Mouse (Mus musculus) kidney, adult 2 months (tissue): ENCODE measurements around the gene Stx7. TPM values are rescaled to one million over a fixed set of nuclear protein-coding genes. Genes with fewer than 3 reads are reported as not detected.

ENCODE experiments used
- DNase-seq: peaks from one replicate; pipeline ENCODE4 v3.0.0; 2021
- H3K27ac ChIP-seq: fragments of 200-500 bp; 2 replicates; pipeline ENCODE4 v1.5.1; 2012; ENCODE audit warnings: low read depth, low read length, control low read depth, inconsistent platforms; ENCODE audit not compliant: insufficient read depth
- H3K27me3 ChIP-seq: fragments of 200-500 bp; replicated peaks from 2 replicates; pipeline ENCODE4 v1.6.1; 2012; ENCODE audit warnings: mild to moderate bottlenecking, moderate library complexity, low read length, inconsistent platforms; ENCODE audit not compliant: control insufficient read depth, insufficient read depth
- H3K36me3 ChIP-seq: fragments of 200-500 bp; 2 replicates; pipeline ENCODE4 v1.6.1; 2012; ENCODE audit warnings: mild to moderate bottlenecking, moderate library complexity, low read length, inconsistent platforms; ENCODE audit not compliant: control insufficient read depth, insufficient read depth
- H3K4me1 ChIP-seq: fragments of 200-500 bp; 2 replicates; pipeline ENCODE4 v1.6.1; 2011; ENCODE audit warnings: low read length; ENCODE audit not compliant: control insufficient read depth, insufficient read depth
- H3K4me3 ChIP-seq: fragments of 200-500 bp; 2 replicates; pipeline ENCODE4 v1.5.1; 2011; ENCODE audit warnings: mild to moderate bottlenecking, low read depth, low read length, control low read depth; ENCODE audit not compliant: insufficient read depth
- CTCF ChIP-seq: fragments of 200-500 bp; conservative IDR thresholded peaks from 2 replicates; pipeline ENCODE4 v1.5.1; 2011; ENCODE audit warnings: low read depth, mild to moderate bottlenecking, control low read depth, low read length, moderate library complexity, mixed read lengths; ENCODE audit not compliant: insufficient read depth, insufficient read length
- POLR2A ChIP-seq: fragments of 200-500 bp; IDR thresholded peaks from one replicate; pipeline ENCODE4 v1.6.1; 2011; ENCODE audit warnings: low read depth, low read length, control low read depth
- WGBS: fragments of 180-500 bp; shearing (Covaris S2); methylation state at CpG from one replicate; pipeline ENCODE4 v1.1.7; 2018; 5-methylcytosine and 5-hydroxymethylcytosine counted together
- polyA plus RNA-seq: library from polyadenylated mRNA; depleted of rRNA; stranded (reverse); fragments of >200 nt; gene quantifications from 2 replicates; pipeline ENCODE4 v1.2.3, GENCODE M21; 2012

Gene Stx7
- polyA plus RNA-seq, 1 experiment, result 197 TPM

- Histone ChIP-seq H3K4me3 (no peak overlapping the region), H3K36me3 (no peaks in the 10 kb centered on the region), H3K27me3 (no peaks in the 10 kb centered on the region), H3K27ac (no peak overlapping the region), H3K4me1 (no peaks in the 10 kb centered on the region)
- DNase-seq, result no peak
- TF ChIP-seq CTCF, result no peak
- no peak for TF ChIP-seq POLR2A
- 70% methylated on average over 6 of the region's 6 CpGs for WGBS
Measured at GRCm38 (mm10) chr10:24210075-24210474, 61.0 kb downstream of the Stx7 start.

GRCm38 (mm10) chr10:24213297-24213696 lies 64.2 kb downstream of the Stx7 start:
- Histone ChIP-seq H3K4me3 (no peak overlapping the region), H3K4me1 (no peaks in the 10 kb centered on the region), H3K27ac (no peak overlapping the region), H3K36me3 (no peaks in the 10 kb centered on the region), H3K27me3 (no peaks in the 10 kb centered on the region)
- 85% methylated on average over 5 of the region's 5 CpGs for WGBS
- no peak for DNase-seq
- TF ChIP-seq POLR2A (no peak), CTCF (no peak)

- no peak overlapping the region for H3K27ac ChIP-seq
- H3K36me3 ChIP-seq, result no peaks in the 10 kb centered on the region
- no peak for TF ChIP-seq POLR2A
- no peak for TF ChIP-seq CTCF
- H3K27me3 ChIP-seq, result no peaks in the 10 kb centered on the region
- WGBS, result 40% methylated on average over 6 of the region's 6 CpGs
- H3K4me1 ChIP-seq, result no peaks in the 10 kb centered on the region
- no peak for DNase-seq
- no peak overlapping the region for H3K4me3 ChIP-seq
Measured at GRCm38 (mm10) chr10:24217558-24218268, 68.6 kb downstream of the Stx7 start.

GRCm38 (mm10) chr10:24220931-24221330 lies 71.8 kb downstream of the Stx7 start:
- no peak for DNase-seq
- TF ChIP-seq CTCF (no peak), POLR2A (no peak)

GRCm38 (mm10) chr10:24222911-24223310 lies 73.8 kb downstream of the Stx7 start:
- H3K36me3 ChIP-seq, result no peaks in the 10 kb centered on the region
- no peaks in the 10 kb centered on the region for H3K4me1 ChIP-seq
- WGBS, result 19% methylated on average over 6 of the region's 6 CpGs
- peaks cover 3% of the 10 kb centered on the region for H3K27me3 ChIP-seq
- TF ChIP-seq POLR2A (no peak), CTCF (no peak)
- H3K4me3 ChIP-seq, result peak overlapping the region; percentile 34; the same call in 1 of the 2 replicates
- no peak overlapping the region for H3K27ac ChIP-seq
- DNase-seq, result no peak

More at GRCm38 (mm10) chr10:24220931-24221330, 71.8 kb downstream of the Stx7 start:
- Histone ChIP-seq H3K4me1 (no peaks in the 10 kb centered on the region), H3K27ac (no peak overlapping the region), H3K4me3 (no peak overlapping the region), H3K27me3 (peaks cover 3% of the 10 kb centered on the region), H3K36me3 (no peaks in the 10 kb centered on the region)
- 78% methylated on average over 5 of the region's 5 CpGs for WGBS

GRCm38 (mm10) chr10:24223449-24224143 lies 74.5 kb downstream of the Stx7 start, which contains the start of gene Moxd1:
Gene Moxd1 (plus strand): TSS chr10:24223517.
- DNase-seq, result peak; percentile 18
- H3K27me3 ChIP-seq, result peaks cover 3% of the 10 kb centered on the region
- WGBS, result 3% methylated on average over 56 of the region's 56 CpGs
- peak within 1 kb of the TSS; percentile 34 for H3K4me3 ChIP-seq
- H3K27ac ChIP-seq, result no peak within 1 kb of the TSS
- no peaks in the 10 kb centered on the region for H3K4me1 ChIP-seq
- no peaks in the 10 kb centered on the region for H3K36me3 ChIP-seq
- TF ChIP-seq POLR2A, result no peak
- TF ChIP-seq CTCF, result no peak

- no peak for DNase-seq
- no peak overlapping the region for H3K27ac ChIP-seq
- TF ChIP-seq CTCF, result no peak
- TF ChIP-seq POLR2A, result no peak
- H3K4me3 ChIP-seq, result no peak overlapping the region
- H3K36me3 ChIP-seq, result no peaks in the 10 kb centered on the region
- no peaks in the 10 kb centered on the region for H3K4me1 ChIP-seq
- H3K27me3 ChIP-seq, result peaks cover 3% of the 10 kb centered on the region
- WGBS, result 51% methylated on average over 8 of the region's 8 CpGs
Measured at GRCm38 (mm10) chr10:24224591-24224990, 75.5 kb downstream of the Stx7 start.
